Mouse (Mus musculus): ENCODE results near the gene Clpsl2. TPM values are rescaled to one million over a fixed set of nuclear protein-coding genes. Genes with fewer than 3 reads are reported as not detected.
"Not testable (repeated sequence)": the region's sequence is repeated elsewhere in the genome, so short reads cannot be mapped to it uniquely, and the experiment has no call there.

The Clpsl2 gene
- polyA plus RNA-seq, 1 experiment from 2014 or later: not detected

DNA sequence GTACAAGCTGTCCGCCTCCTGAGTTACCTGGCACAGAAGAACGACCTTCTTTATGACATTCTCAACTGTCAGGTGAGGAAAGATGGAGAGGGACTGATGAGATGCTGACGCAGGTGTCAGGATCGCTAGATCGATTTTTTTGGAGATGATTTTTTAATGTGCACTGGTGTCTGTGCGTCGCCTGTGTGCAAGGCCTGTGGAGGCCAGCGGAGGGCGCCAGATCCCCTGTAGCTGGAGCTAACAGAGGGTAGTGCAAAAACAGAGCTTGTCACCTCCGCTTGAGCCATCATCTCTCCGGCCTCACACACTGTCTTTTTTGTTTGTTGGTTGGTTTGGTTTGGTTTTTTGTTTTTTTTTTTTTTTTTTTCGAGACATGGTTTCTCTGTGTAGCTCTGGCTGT, 11.3 kb upstream of the Clpsl2 start:
- H3K4me1 ChIP-seq (ENCODE audit: control insufficient read depth, low read depth, low read length): no peaks in the 10 kb centered on the region
- no peak overlapping the region for H3K27ac ChIP-seq (ENCODE audit: low read length)
- H3K4me2 ChIP-seq (ENCODE audit: low read depth, low read length): no peak overlapping the region
- no peaks in the 10 kb centered on the region for H3K36me3 ChIP-seq (ENCODE audit: control insufficient read depth, insufficient read depth)
- WGBS (ENCODE audit: insufficient replicate concordance): 42% methylated on average over 12 of the region's 12 CpGs
- H3K9ac ChIP-seq (ENCODE audit: low read depth, low read length): no peak overlapping the region
- H3K9me3 ChIP-seq (replicated peaks; ENCODE audit: control insufficient read depth, low read length): no peaks in the 10 kb centered on the region
- ATAC-seq (ENCODE audit: low read depth): no peak
- H3K4me3 ChIP-seq (ENCODE audit: low read depth, low read length): no peak overlapping the region
- H3K27me3 ChIP-seq (ENCODE audit: control insufficient read depth, insufficient read depth, low read depth, low read length): no peaks in the 10 kb centered on the region

DNA sequence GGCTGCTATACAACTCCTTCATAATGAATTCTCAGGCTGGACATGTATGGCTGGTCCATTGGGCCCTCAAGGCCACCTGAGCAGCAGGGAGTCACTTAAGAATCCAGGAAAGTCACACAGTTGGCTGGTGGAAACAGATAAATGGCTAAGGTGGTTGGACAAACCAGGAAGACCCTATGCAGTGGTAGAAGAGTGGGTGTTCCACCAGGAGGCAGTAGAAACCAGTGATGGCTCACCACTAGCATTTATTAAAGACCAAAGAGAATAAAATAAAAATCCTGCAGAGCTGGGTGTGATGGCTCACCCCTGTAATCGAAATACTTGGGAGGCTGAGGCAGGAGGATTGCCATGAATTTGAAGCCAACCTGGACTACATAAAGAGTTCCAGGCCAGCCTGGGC, 2.3 kb upstream of the Clpsl2 start:
- ATAC-seq (ENCODE audit: low read depth): no peak
- H3K4me1 ChIP-seq (ENCODE audit: control insufficient read depth, low read depth, low read length): no peaks in the 10 kb centered on the region
- no peaks in the 10 kb centered on the region for H3K36me3 ChIP-seq (ENCODE audit: control insufficient read depth, insufficient read depth)
- 66% methylated on average over 1 of the region's 1 CpGs for WGBS (ENCODE audit: insufficient replicate concordance)
- H3K27me3 ChIP-seq (ENCODE audit: control insufficient read depth, insufficient read depth, low read depth, low read length): no peaks in the 10 kb centered on the region; the same call in 1 of the 2 replicates
- H3K9ac ChIP-seq (ENCODE audit: low read depth, low read length): no peak overlapping the region
- H3K4me2 ChIP-seq (ENCODE audit: low read depth, low read length): no peak overlapping the region
- no peaks in the 10 kb centered on the region for H3K9me3 ChIP-seq (replicated peaks; ENCODE audit: control insufficient read depth, low read length)
- no peak overlapping the region for H3K27ac ChIP-seq (ENCODE audit: low read length)
- H3K4me3 ChIP-seq (ENCODE audit: low read depth, low read length): no peak overlapping the region

GRCm38 (mm10) chr17:28548550-28548949, 661 bp upstream of the Clpsl2 start:
- no peaks in the 10 kb centered on the region; the same call in 1 of the 2 replicates for H3K27me3 ChIP-seq (ENCODE audit: control insufficient read depth, insufficient read depth, low read depth, low read length)
- ATAC-seq (ENCODE audit: low read depth): no peak
- no peak overlapping the region for H3K4me3 ChIP-seq (ENCODE audit: low read depth, low read length)
- WGBS (ENCODE audit: insufficient replicate concordance): 53% methylated on average over 11 of the region's 11 CpGs
- H3K36me3 ChIP-seq (ENCODE audit: control insufficient read depth, insufficient read depth): no peaks in the 10 kb centered on the region
- H3K9ac ChIP-seq (ENCODE audit: low read depth, low read length): no peak overlapping the region
- no peaks in the 10 kb centered on the region for H3K9me3 ChIP-seq (replicated peaks; ENCODE audit: control insufficient read depth, low read length)
- H3K4me2 ChIP-seq (ENCODE audit: low read depth, low read length): no peak overlapping the region
- no peaks in the 10 kb centered on the region for H3K4me1 ChIP-seq (ENCODE audit: control insufficient read depth, low read depth, low read length)
- H3K27ac ChIP-seq (ENCODE audit: low read length): no peak overlapping the region

- Histone ChIP-seq H3K4me3 (ENCODE audit: low read depth, low read length) (no peak overlapping the region), H3K36me3 (ENCODE audit: control insufficient read depth, insufficient read depth) (no peaks in the 10 kb centered on the region), H3K27ac (ENCODE audit: low read length) (no peak overlapping the region), H3K9ac (ENCODE audit: low read depth, low read length) (no peak overlapping the region), H3K4me1 (ENCODE audit: control insufficient read depth, low read depth, low read length) (no peaks in the 10 kb centered on the region; the same call in 1 of the 2 replicates), H3K4me2 (ENCODE audit: low read depth, low read length) (no peak overlapping the region), H3K9me3 (replicated peaks; ENCODE audit: control insufficient read depth, low read length) (no peaks in the 10 kb centered on the region), H3K27me3 (ENCODE audit: control insufficient read depth, insufficient read depth, low read depth, low read length) (no peaks in the 10 kb centered on the region; the same call in 1 of the 2 replicates)
- 10% methylated on average over 14 of the region's 14 CpGs for WGBS (ENCODE audit: insufficient replicate concordance)
- ATAC-seq (ENCODE audit: low read depth): no peak
These were observed 4.0 kb downstream of the Clpsl2 start for GRCm38 (mm10) chr17:28553040-28553793.

DNA sequence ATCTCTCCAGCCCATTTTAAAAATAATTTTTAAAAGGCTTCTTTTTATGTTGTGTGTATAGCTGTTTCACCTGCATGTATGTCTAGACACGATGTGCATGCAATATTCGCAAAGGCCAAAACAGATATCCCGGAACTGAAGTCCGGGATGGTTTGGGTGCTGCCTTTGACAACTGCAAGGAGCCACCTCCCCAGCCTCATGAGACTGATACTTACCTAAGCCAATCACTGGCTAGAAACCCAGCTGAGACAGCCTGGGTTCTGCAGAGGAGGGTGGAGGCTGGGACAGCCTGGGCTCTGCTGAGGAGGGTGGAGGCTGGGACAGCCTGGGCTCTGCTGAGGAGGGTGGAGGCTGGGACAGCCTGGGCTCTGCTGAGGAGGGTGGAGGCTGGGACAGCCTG, 4.8 kb downstream of the Clpsl2 start:
- ATAC-seq (ENCODE audit: low read depth); H3K4me2 ChIP-seq (ENCODE audit: low read depth, low read length); H3K9me3 ChIP-seq (replicated peaks; ENCODE audit: control insufficient read depth, low read length); H3K9ac ChIP-seq (ENCODE audit: low read depth, low read length); H3K36me3 ChIP-seq (ENCODE audit: control insufficient read depth, insufficient read depth); H3K4me3 ChIP-seq (ENCODE audit: low read depth, low read length); H3K4me1 ChIP-seq (ENCODE audit: control insufficient read depth, low read depth, low read length); H3K27ac ChIP-seq (ENCODE audit: low read length); H3K27me3 ChIP-seq (ENCODE audit: control insufficient read depth, insufficient read depth, low read depth, low read length): not testable (repeated sequence)
- 80% methylated on average over 4 of the region's 4 CpGs for WGBS (ENCODE audit: insufficient replicate concordance)

- H3K4me3 ChIP-seq (ENCODE audit: low read depth, low read length): no peak overlapping the region
- no peaks in the 10 kb centered on the region for H3K27me3 ChIP-seq (ENCODE audit: control insufficient read depth, insufficient read depth, low read depth, low read length)
- WGBS (ENCODE audit: insufficient replicate concordance): 35% methylated on average over 6 of the region's 6 CpGs
- H3K9me3 ChIP-seq (replicated peaks; ENCODE audit: control insufficient read depth, low read length): no peaks in the 10 kb centered on the region
- H3K4me1 ChIP-seq (ENCODE audit: control insufficient read depth, low read depth, low read length): no peaks in the 10 kb centered on the region; the same call in none of the 2 replicates
- H3K36me3 ChIP-seq (ENCODE audit: control insufficient read depth, insufficient read depth): no peaks in the 10 kb centered on the region
- H3K9ac ChIP-seq (ENCODE audit: low read depth, low read length): no peak overlapping the region
- peak; percentile 48 for ATAC-seq (ENCODE audit: low read depth)
- no peak overlapping the region for H3K27ac ChIP-seq (ENCODE audit: low read length)
- H3K4me2 ChIP-seq (ENCODE audit: low read depth, low read length): no peak overlapping the region
These were observed 7.6 kb downstream of the Clpsl2 start for GRCm38 (mm10) chr17:28556635-28557396.

GRCm38 (mm10) chr17:28557772-28558171, 8.6 kb downstream of the Clpsl2 start:
- H3K4me3 ChIP-seq (ENCODE audit: low read depth, low read length): no peak overlapping the region
- no peaks in the 10 kb centered on the region for H3K27me3 ChIP-seq (ENCODE audit: control insufficient read depth, insufficient read depth, low read depth, low read length)
- H3K9ac ChIP-seq (ENCODE audit: low read depth, low read length): no peak overlapping the region
- 50% methylated on average over 6 of the region's 6 CpGs for WGBS (ENCODE audit: insufficient replicate concordance)
- no peaks in the 10 kb centered on the region for H3K36me3 ChIP-seq (ENCODE audit: control insufficient read depth, insufficient read depth)
- ATAC-seq (ENCODE audit: low read depth): no peak
- no peak overlapping the region for H3K27ac ChIP-seq (ENCODE audit: low read length)
- H3K9me3 ChIP-seq (replicated peaks; ENCODE audit: control insufficient read depth, low read length): no peaks in the 10 kb centered on the region
- H3K4me2 ChIP-seq (ENCODE audit: low read depth, low read length): no peak overlapping the region
- no peaks in the 10 kb centered on the region; the same call in none of the 2 replicates for H3K4me1 ChIP-seq (ENCODE audit: control insufficient read depth, low read depth, low read length)

GRCm38 (mm10) chr17:28560598-28560997, 11.4 kb downstream of the Clpsl2 start, which contains the start of gene Clps:
TSS of gene Clps (minus strand) at chr17:28560766.
- 50% methylated on average over 4 of the region's 4 CpGs for WGBS (ENCODE audit: insufficient replicate concordance)
- H3K4me2 ChIP-seq (ENCODE audit: low read depth, low read length): no peak within 1 kb of the TSS
- no peak for ATAC-seq (ENCODE audit: low read depth)
- no peak within 1 kb of the TSS for H3K9ac ChIP-seq (ENCODE audit: low read depth, low read length)
- H3K9me3 ChIP-seq (replicated peaks; ENCODE audit: control insufficient read depth, low read length): no peaks in the 10 kb centered on the region
- H3K27me3 ChIP-seq (ENCODE audit: control insufficient read depth, insufficient read depth, low read depth, low read length): no peaks in the 10 kb centered on the region
- no peak within 1 kb of the TSS for H3K27ac ChIP-seq (ENCODE audit: low read length)
- H3K4me3 ChIP-seq (ENCODE audit: low read depth, low read length): no peak within 1 kb of the TSS
- H3K36me3 ChIP-seq (ENCODE audit: control insufficient read depth, insufficient read depth): no peaks in the 10 kb centered on the region
- no peaks in the 10 kb centered on the region; the same call in none of the 2 replicates for H3K4me1 ChIP-seq (ENCODE audit: control insufficient read depth, low read depth, low read length)

- 45% methylated on average over 7 of the region's 7 CpGs for WGBS (ENCODE audit: insufficient replicate concordance)
These were observed 12.4 kb downstream of the Clpsl2 start for GRCm38 (mm10) chr17:28561613-28562012.

More at GRCm38 (mm10) chr17:28561613-28562012, 12.4 kb downstream of the Clpsl2 start:
- H3K27me3 ChIP-seq (ENCODE audit: control insufficient read depth, insufficient read depth, low read depth, low read length): no peaks in the 10 kb centered on the region
- H3K9ac ChIP-seq (ENCODE audit: low read depth, low read length): no peak overlapping the region
- H3K4me3 ChIP-seq (ENCODE audit: low read depth, low read length): no peak overlapping the region
- H3K36me3 ChIP-seq (ENCODE audit: control insufficient read depth, insufficient read depth): no peaks in the 10 kb centered on the region
- H3K27ac ChIP-seq (ENCODE audit: low read length): no peak overlapping the region
- H3K9me3 ChIP-seq (replicated peaks; ENCODE audit: control insufficient read depth, low read length): no peaks in the 10 kb centered on the region
- H3K4me2 ChIP-seq (ENCODE audit: low read depth, low read length): no peak overlapping the region
- no peaks in the 10 kb centered on the region; the same call in none of the 2 replicates for H3K4me1 ChIP-seq (ENCODE audit: control insufficient read depth, low read depth, low read length)
- no peak for ATAC-seq (ENCODE audit: low read depth)

All from liver, embryonic 16.5 days (tissue).